Mouse (Mus musculus): ENCODE data around the gene Traip. TPM values are rescaled to one million over a fixed set of nuclear protein-coding genes. Genes with fewer than 3 reads are reported as not detected.

Gene Traip
- polyA plus RNA-seq, 1 experiment from 2014 or later = 30.7 TPM

GRCm38 (mm10) chr9:107960928-107961327, 11.0 kb downstream of the Traip start:
- peak; percentile 35 for TF ChIP-seq CTCF (IDR thresholded peaks at IDR 0.05; ENCODE audit: low read depth)
- H3K4me3 ChIP-seq (ENCODE audit: low read depth, low read length) = no peak overlapping the region
- no peaks in the 10 kb centered on the region for H3K4me1 ChIP-seq (ENCODE audit: insufficient read depth)
- H3K9ac ChIP-seq = no peak overlapping the region
- H3K4me2 ChIP-seq = no peak overlapping the region
- 78% methylated on average over 4 of the region's 4 CpGs for WGBS
- no peaks in the 10 kb centered on the region for H3K27me3 ChIP-seq (ENCODE audit: insufficient read depth, low read length)
- no peak for DNase-seq
- no peak for ATAC-seq (ENCODE audit: insufficient read depth)
- peaks cover 79% of the 10 kb centered on the region for H3K36me3 ChIP-seq (ENCODE audit: insufficient read depth)
- H3K27ac ChIP-seq (ENCODE audit: low read depth) = no peak overlapping the region
- H3K9me3 ChIP-seq (ENCODE audit: low read depth, low read length) = no peaks in the 10 kb centered on the region

GRCm38 (mm10) chr9:107961351-107961762, 11.4 kb downstream of the Traip start:
- H3K4me3 ChIP-seq (ENCODE audit: low read depth, low read length) = no peak overlapping the region
- no peak for TF ChIP-seq CTCF (IDR thresholded peaks at IDR 0.05; ENCODE audit: low read depth)
- no peak overlapping the region for H3K27ac ChIP-seq (ENCODE audit: low read depth)
- H3K9me3 ChIP-seq (ENCODE audit: low read depth, low read length) = no peaks in the 10 kb centered on the region
- peaks cover 83% of the 10 kb centered on the region for H3K36me3 ChIP-seq (ENCODE audit: insufficient read depth)
- ATAC-seq (ENCODE audit: insufficient read depth) (no peak), DNase-seq (no peak)
- no peak overlapping the region for H3K4me2 ChIP-seq
- H3K9ac ChIP-seq = no peak overlapping the region
- no peaks in the 10 kb centered on the region for H3K4me1 ChIP-seq (ENCODE audit: insufficient read depth)
- no peaks in the 10 kb centered on the region for H3K27me3 ChIP-seq (ENCODE audit: insufficient read depth, low read length)
- WGBS = 83% methylated on average over 10 of the region's 10 CpGs

GRCm38 (mm10) chr9:107961881-107962280, 11.9 kb downstream of the Traip start:
- TF ChIP-seq CTCF (IDR thresholded peaks at IDR 0.05; ENCODE audit: low read depth) = peak; percentile 67
- H3K27me3 ChIP-seq (ENCODE audit: insufficient read depth, low read length) = no peaks in the 10 kb centered on the region
- WGBS = 62% methylated on average over 5 of the region's 5 CpGs
- ATAC-seq (ENCODE audit: insufficient read depth) (no peak), DNase-seq (peak; percentile 77)
- H3K4me3 ChIP-seq (ENCODE audit: low read depth, low read length) = no peak overlapping the region
- no peak overlapping the region for H3K27ac ChIP-seq (ENCODE audit: low read depth)
- H3K9ac ChIP-seq = no peak overlapping the region
- no peaks in the 10 kb centered on the region for H3K9me3 ChIP-seq (ENCODE audit: low read depth, low read length)
- peaks cover 81% of the 10 kb centered on the region for H3K36me3 ChIP-seq (ENCODE audit: insufficient read depth)
- H3K4me1 ChIP-seq (ENCODE audit: insufficient read depth) = no peaks in the 10 kb centered on the region
- H3K4me2 ChIP-seq = no peak overlapping the region

GRCm38 (mm10) chr9:107962916-107963315, 13.0 kb downstream of the Traip start:
- no peak for TF ChIP-seq CTCF (IDR thresholded peaks at IDR 0.05; ENCODE audit: low read depth)
- Histone ChIP-seq H3K9ac (no peak overlapping the region), H3K27me3 (ENCODE audit: insufficient read depth, low read length) (no peaks in the 10 kb centered on the region), H3K36me3 (ENCODE audit: insufficient read depth) (peaks cover 77% of the 10 kb centered on the region), H3K4me2 (no peak overlapping the region), H3K4me1 (ENCODE audit: insufficient read depth) (no peaks in the 10 kb centered on the region), H3K4me3 (ENCODE audit: low read depth, low read length) (no peak overlapping the region), H3K27ac (ENCODE audit: low read depth) (no peak overlapping the region), H3K9me3 (ENCODE audit: low read depth, low read length) (no peaks in the 10 kb centered on the region)
- no peak for ATAC-seq (ENCODE audit: insufficient read depth)
- DNase-seq = no peak
- 89% methylated on average over 9 of the region's 9 CpGs for WGBS

DNA sequence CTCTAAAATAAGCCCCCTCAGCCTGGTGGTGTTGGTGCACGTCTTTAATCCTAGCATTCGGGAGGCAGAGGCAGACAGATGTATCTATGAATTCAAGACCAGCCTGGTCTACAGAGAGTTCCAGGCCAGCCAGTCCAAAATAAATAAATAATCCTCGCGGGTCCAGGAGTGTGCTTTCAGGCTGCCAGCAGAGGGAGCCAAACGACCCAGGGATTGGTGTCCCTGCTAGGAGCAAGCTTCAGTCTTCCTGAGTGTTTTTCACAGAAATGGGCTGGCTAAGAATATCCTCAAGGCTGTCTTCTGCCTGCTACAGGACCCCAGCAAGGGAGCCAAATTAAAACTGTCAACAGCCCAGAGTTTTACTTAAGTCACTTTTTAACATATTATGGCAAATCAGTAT, 13.8 kb downstream of the Traip start:
- Histone ChIP-seq H3K4me2 (no peak overlapping the region), H3K27ac (ENCODE audit: low read depth) (peak overlapping the region; percentile 24; the same call in 1 of the 2 replicates), H3K9me3 (ENCODE audit: low read depth, low read length) (no peaks in the 10 kb centered on the region), H3K27me3 (ENCODE audit: insufficient read depth, low read length) (no peaks in the 10 kb centered on the region), H3K9ac (no peak overlapping the region), H3K36me3 (ENCODE audit: insufficient read depth) (peaks cover 79% of the 10 kb centered on the region), H3K4me1 (ENCODE audit: insufficient read depth) (no peaks in the 10 kb centered on the region), H3K4me3 (ENCODE audit: low read depth, low read length) (no peak overlapping the region)
- DNase-seq (peak; percentile 96), ATAC-seq (ENCODE audit: insufficient read depth) (peak; percentile 84)
- WGBS = 10% methylated on average over 5 of the region's 5 CpGs
- peak; percentile 94 for TF ChIP-seq CTCF (IDR thresholded peaks at IDR 0.05; ENCODE audit: low read depth)

- Histone ChIP-seq H3K4me3 (ENCODE audit: low read depth, low read length) (no peak overlapping the region), H3K27me3 (ENCODE audit: insufficient read depth, low read length) (no peaks in the 10 kb centered on the region), H3K4me2 (no peak overlapping the region), H3K9ac (no peak overlapping the region), H3K36me3 (ENCODE audit: insufficient read depth) (peaks cover 82% of the 10 kb centered on the region), H3K9me3 (ENCODE audit: low read depth, low read length) (no peaks in the 10 kb centered on the region), H3K4me1 (ENCODE audit: insufficient read depth) (no peaks in the 10 kb centered on the region), H3K27ac (ENCODE audit: low read depth) (no peak overlapping the region)
- 87% methylated on average over 9 of the region's 9 CpGs for WGBS
- ATAC-seq (ENCODE audit: insufficient read depth) (no peak), DNase-seq (no peak)
- TF ChIP-seq CTCF (IDR thresholded peaks at IDR 0.05; ENCODE audit: low read depth) = no peak
Measured at GRCm38 (mm10) chr9:107964681-107965080, 14.7 kb downstream of the Traip start.

DNA sequence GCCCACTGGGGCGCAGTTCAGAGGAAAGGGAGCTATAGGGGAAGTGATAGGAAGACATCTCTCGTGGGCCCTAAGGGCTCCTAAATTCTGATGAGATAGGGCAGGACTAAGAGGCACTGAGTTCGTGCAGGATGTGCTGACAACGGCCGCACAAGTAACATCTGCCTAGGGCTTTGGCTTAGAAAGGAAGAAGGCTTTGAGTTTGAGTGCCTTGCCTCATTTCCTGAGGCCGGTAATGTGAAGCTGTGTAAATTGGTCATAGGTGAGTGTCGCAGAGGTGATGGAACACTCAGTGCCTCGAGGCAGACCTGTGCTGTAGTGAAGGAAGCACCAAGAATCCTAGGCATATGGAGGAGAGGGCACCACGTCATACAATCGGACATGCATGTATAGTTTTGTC, 16.7 kb downstream of the Traip start:
- peaks cover 81% of the 10 kb centered on the region for H3K36me3 ChIP-seq (ENCODE audit: insufficient read depth)
- no peak overlapping the region for H3K4me3 ChIP-seq (ENCODE audit: low read depth, low read length)
- H3K4me2 ChIP-seq = no peak overlapping the region
- H3K4me1 ChIP-seq (ENCODE audit: insufficient read depth) = no peaks in the 10 kb centered on the region
- H3K27ac ChIP-seq (ENCODE audit: low read depth) = no peak overlapping the region
- TF ChIP-seq CTCF (IDR thresholded peaks at IDR 0.05; ENCODE audit: low read depth) = no peak
- ATAC-seq (ENCODE audit: insufficient read depth) (no peak), DNase-seq (no peak)
- H3K27me3 ChIP-seq (ENCODE audit: insufficient read depth, low read length) = no peaks in the 10 kb centered on the region
- no peaks in the 10 kb centered on the region for H3K9me3 ChIP-seq (ENCODE audit: low read depth, low read length)
- 74% methylated on average over 10 of the region's 10 CpGs for WGBS
- H3K9ac ChIP-seq = no peak overlapping the region

DNA sequence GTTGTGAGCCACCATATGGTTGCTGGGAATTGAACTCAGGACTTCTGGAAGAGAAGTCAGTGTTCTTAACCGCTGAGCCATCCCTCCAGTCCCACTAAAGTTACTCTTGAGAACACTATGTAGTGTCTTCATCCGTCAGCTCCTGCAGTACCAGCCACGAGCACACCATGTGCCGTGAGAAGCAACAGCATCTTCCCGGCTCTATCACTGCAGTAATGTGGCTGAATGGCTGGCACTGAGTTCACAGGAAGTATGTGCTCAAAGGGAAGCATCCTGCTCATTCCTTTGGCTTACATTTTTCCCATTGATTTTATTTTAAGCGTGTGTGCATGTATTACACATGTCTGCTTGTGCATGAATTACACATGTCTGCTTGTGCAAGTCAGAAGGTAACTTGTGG, 17.5 kb downstream of the Traip start:
- DNase-seq (no peak), ATAC-seq (ENCODE audit: insufficient read depth) (no peak)
- Histone ChIP-seq H3K4me3 (ENCODE audit: low read depth, low read length) (no peak overlapping the region), H3K9ac (no peak overlapping the region), H3K27ac (ENCODE audit: low read depth) (no peak overlapping the region), H3K36me3 (ENCODE audit: insufficient read depth) (peaks cover 75% of the 10 kb centered on the region), H3K9me3 (ENCODE audit: low read depth, low read length) (no peaks in the 10 kb centered on the region), H3K27me3 (ENCODE audit: insufficient read depth, low read length) (no peaks in the 10 kb centered on the region), H3K4me1 (ENCODE audit: insufficient read depth) (no peaks in the 10 kb centered on the region), H3K4me2 (no peak overlapping the region)
- 80% methylated on average over 6 of the region's 6 CpGs for WGBS
- no peak for TF ChIP-seq CTCF (IDR thresholded peaks at IDR 0.05; ENCODE audit: low read depth)
